Mouse (Mus musculus): ENCODE measurements around the gene Atg7. TPM values are rescaled to one million over a fixed set of nuclear protein-coding genes. Genes with fewer than 3 reads are reported as not detected.

Atg7 gene
- polyA plus RNA-seq, 1 experiment from 2014 or later: 76.8 TPM

DNA sequence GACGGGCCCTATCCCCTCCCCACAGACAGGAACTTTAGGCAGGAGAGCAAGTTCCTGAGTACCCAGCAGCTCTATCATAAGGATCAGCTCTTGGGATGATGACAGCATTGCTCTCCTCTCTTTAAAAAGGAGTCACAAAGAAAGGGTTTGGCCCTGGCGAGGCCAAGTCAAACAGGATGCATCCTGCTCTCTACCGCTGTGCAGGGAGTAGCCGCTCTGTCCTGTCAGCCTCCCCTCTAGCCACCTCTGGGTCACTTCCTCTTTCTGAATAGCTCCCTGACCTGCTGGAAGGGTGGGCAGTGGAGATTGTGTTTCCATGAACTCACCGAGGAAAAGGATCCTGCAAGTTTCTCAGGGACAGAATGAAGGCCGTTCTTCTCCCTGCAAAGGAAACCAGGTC lies 175.6 kb downstream of the Atg7 start:
- no peak overlapping the region for H3K27ac ChIP-seq
- peaks cover 6% of the 10 kb centered on the region; the same call in 1 of the 2 replicates for H3K36me3 ChIP-seq (ENCODE audit: inconsistent target)
- H3K4me3 ChIP-seq (ENCODE audit: inconsistent target): no peak overlapping the region
- 42% methylated on average over 6 of the region's 6 CpGs for WGBS (ENCODE audit: missing documents)
- H3K79me2 ChIP-seq (ENCODE audit: inconsistent target): no peaks in the 10 kb centered on the region

DNA sequence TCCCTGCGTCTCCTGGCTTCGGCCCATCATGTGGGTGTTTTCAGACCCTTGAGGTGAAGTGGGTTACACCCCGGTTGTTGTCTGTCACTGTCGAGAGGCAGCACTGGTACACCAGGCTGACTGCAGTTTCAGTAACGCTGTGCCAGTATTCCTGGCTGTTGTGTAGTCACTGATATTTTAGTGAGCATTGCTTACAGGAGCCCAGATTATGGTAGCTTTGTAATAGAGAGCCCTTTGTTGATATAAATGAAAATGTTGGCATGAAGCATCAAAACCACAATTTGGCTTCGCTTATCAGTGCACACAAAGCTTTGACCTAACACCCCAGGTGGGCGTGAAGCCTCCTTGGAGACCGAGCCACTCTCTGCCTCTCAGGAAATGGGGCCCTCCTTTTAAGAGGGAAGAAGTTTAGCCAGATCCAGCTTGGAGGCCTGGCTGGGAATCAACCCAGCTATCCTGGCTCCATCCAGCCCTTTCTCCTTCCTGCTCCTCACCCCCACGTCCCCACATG lies 177.1 kb downstream of the Atg7 start:
- H3K79me2 ChIP-seq (ENCODE audit: inconsistent target): no peaks in the 10 kb centered on the region
- peaks cover 6% of the 10 kb centered on the region; the same call in 1 of the 2 replicates for H3K36me3 ChIP-seq (ENCODE audit: inconsistent target)
- no peak overlapping the region for H3K4me3 ChIP-seq (ENCODE audit: inconsistent target)
- no peak overlapping the region for H3K27ac ChIP-seq
- 71% methylated on average over 9 of the region's 9 CpGs for WGBS (ENCODE audit: missing documents)

DNA sequence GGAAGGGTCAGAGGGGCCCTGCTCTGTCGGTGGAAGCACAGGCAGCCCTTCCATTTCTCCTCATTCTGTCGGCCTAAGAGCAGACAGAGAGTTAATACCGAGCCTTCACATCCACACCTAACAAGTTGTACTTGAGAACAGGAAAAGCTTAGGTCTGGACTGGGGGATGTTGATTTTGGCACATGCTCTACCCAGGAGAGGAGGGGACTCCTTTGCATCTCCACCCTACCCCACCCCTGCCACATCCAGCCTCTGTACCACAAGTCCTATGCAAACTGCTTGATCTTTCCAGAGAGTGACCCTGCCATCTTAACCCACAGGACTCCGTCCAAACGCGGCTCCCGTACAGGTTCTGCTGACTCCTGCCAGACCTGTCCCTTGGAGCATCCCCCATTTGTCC lies 178.7 kb downstream of the Atg7 start:
- no peaks in the 10 kb centered on the region for H3K79me2 ChIP-seq (ENCODE audit: inconsistent target)
- WGBS (ENCODE audit: missing documents): 97% methylated on average over 7 of the region's 7 CpGs
- no peak overlapping the region for H3K4me3 ChIP-seq (ENCODE audit: inconsistent target)
- no peak overlapping the region for H3K27ac ChIP-seq
- peaks cover 6% of the 10 kb centered on the region; the same call in 1 of the 2 replicates for H3K36me3 ChIP-seq (ENCODE audit: inconsistent target)

DNA sequence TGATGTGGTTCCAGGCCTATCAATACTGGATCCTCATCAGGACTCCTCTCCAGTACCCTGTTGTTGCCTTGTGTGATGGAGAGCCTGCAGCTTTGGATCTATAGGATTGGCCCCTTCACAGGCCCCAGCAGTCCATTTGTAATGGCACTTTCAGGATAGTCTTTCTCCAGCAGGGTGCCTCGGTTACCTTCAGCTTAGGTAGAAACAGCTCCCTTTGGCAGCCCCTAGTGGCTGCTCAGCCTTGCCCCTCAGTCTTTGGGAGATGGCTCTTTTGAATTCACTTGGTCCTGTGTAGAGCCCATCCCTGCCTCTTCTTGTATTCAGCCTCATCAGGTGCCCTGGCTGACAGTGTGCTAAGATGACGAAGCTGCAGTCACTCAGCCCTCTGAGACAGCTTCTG lies 184.0 kb downstream of the Atg7 start:
- H3K4me3 ChIP-seq (ENCODE audit: inconsistent target): no peak overlapping the region
- WGBS (ENCODE audit: missing documents): 91% methylated on average over 2 of the region's 2 CpGs

DNA sequence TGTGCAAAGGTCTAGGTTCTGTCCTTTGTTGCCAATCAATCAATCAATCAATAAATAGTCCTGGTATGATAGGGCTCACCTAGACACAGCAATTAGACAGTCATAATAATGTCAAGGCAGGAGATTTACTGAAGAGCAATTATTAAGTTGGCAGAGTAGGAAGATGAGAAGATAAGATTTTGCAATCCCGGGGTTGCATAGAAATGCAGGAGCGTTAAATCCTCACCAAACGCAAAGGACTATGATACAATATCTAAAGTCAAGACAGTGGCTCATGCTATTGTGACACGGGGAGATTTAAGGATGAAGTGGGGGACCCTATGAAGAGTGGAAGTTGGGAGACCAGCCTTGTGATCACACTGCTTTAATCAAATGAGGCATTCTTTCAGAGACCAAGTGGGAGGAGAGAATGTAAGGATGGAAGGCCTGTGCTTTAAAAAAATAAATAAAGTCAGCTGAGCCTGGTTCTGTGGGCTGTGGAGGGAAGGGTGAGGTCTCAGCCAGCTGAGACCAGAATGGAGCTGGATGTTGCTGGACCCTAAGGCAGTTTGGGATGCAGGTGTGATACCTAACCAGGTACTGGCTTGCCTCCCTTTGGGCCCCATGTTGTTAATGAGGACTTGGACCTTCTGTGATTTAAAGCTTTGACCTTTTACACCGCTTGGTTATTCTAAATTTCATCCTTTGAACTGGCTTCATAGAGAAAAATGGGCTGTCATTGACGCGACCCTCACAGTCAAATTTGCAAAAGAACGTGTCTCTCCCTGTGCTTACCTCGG lies 187.0 kb downstream of the Atg7 start:
- no peaks in the 10 kb centered on the region for H3K36me3 ChIP-seq (ENCODE audit: inconsistent target)
- no peak overlapping the region for H3K27ac ChIP-seq
- no peaks in the 10 kb centered on the region for H3K79me2 ChIP-seq (ENCODE audit: inconsistent target)
- 87% methylated on average over 9 of the region's 9 CpGs for WGBS (ENCODE audit: missing documents)
- H3K4me3 ChIP-seq (ENCODE audit: inconsistent target): no peak overlapping the region

More for the DNA sequence above, 184.0 kb downstream of the Atg7 start:
- peaks cover 4% of the 10 kb centered on the region; the same call in 1 of the 2 replicates for H3K36me3 ChIP-seq (ENCODE audit: inconsistent target)
- H3K79me2 ChIP-seq (ENCODE audit: inconsistent target): no peaks in the 10 kb centered on the region
- H3K27ac ChIP-seq: no peak overlapping the region

DNA sequence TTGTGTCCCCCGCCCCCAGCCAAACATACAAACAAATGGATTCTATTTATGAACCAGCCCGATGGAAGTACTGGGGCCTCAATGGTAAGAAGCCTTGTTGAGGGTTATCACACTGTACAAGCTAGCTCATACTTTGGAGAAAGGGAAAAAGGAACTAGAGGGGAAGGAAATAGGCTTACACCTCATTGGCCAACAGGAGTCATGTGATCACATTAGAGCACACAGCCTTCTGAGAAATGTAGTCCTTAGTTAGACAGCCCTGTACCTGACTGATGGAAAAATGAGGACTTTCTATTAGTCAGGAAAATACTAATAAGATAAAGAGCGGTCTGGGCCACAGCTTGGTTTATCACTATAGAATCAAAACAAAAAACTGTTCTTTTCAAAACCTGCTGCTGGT lies 188.9 kb downstream of the Atg7 start:
- WGBS (ENCODE audit: missing documents): 55% methylated on average over 3 of the region's 3 CpGs
- no peaks in the 10 kb centered on the region for H3K79me2 ChIP-seq (ENCODE audit: inconsistent target)
- no peak overlapping the region for H3K4me3 ChIP-seq (ENCODE audit: inconsistent target)
- H3K27ac ChIP-seq: no peak overlapping the region
- H3K36me3 ChIP-seq (ENCODE audit: inconsistent target): no peaks in the 10 kb centered on the region

DNA sequence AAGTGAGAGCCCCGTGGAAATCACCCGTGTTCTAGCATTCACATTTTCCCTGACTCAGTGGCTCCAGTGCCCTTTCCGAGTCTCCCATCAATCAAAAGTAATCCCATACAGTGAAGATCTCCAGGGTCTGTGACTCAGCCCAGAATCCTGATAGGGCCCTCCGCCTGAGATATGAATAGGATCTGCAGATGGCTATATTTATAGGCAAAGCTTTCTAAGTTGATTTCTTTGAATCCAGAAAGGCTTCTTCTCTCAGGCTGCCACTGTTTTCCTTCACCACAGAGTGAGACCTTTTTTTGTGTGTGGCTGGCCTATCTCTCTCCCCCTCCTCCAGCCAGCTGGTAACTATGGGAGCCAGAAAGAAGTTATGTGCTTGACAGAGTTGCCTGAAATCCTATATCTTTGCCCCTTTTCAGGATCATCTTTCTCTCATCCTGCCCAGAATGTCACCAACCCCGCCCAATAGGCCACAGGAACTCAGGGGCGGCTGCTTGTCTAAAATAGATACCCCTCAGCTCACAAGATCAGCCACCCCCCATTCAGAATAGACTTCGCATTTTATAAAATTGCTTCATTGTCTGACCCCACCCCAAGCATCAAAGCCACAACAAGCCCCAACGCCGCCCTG lies 190.3 kb downstream of the Atg7 start:
- Histone ChIP-seq H3K36me3 (ENCODE audit: inconsistent target) (no peaks in the 10 kb centered on the region), H3K27ac (no peak overlapping the region), H3K79me2 (ENCODE audit: inconsistent target) (no peaks in the 10 kb centered on the region), H3K4me3 (ENCODE audit: inconsistent target) (no peak overlapping the region)
- 93% methylated on average over 9 of the region's 9 CpGs for WGBS (ENCODE audit: missing documents)

DNA sequence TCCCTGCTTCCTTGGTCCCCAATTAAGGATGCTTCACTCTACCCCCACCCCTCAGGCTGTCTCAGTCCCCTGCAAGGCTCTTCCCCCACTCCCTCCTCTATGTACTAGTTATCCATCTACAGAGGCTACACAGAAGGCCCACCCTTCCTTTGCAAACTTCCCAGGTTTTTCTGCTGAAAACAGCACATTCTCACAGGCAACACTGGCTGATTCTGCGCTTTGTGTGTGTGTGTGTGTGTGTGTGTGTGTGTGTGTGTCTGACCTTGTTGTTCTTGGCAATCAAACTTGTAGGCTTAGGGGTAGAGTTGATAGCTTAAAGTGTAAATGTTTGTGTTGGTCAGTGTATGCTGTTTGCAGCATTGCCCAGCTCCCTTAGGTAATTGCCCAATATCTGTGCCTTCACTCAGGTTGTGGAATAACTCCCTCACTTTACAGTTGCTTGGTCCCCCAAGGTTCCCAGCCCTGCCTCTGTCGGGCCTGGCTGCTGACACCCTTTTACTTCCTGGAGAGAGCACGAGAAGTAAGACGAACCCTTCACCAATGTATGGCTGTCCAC lies 191.0 kb downstream of the Atg7 start:
- WGBS (ENCODE audit: missing documents): 85% methylated on average over 4 of the region's 4 CpGs
- no peak overlapping the region for H3K27ac ChIP-seq
- no peaks in the 10 kb centered on the region for H3K36me3 ChIP-seq (ENCODE audit: inconsistent target)
- no peak overlapping the region for H3K4me3 ChIP-seq (ENCODE audit: inconsistent target)
- H3K79me2 ChIP-seq (ENCODE audit: inconsistent target): no peaks in the 10 kb centered on the region

DNA sequence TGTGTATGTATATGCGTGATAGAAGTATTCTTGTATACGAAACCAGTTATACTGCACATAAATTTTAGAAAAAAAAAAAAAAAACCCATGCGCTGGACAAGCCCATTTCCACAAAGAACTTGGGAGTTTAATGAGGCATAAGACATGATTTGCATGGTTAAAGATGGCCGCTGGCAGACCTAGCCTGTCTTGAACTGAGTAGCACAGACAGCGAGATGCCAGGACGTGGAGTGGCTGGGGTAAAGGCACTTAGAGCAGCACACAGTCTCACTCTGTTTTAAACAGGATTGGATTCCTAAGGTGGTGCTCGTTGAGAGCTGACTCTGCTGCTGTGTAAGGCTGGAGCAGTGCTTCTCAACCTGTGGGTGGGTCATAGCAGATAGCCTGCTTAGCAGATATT lies 192.4 kb downstream of the Atg7 start:
- no peaks in the 10 kb centered on the region for H3K36me3 ChIP-seq (ENCODE audit: inconsistent target)
- H3K4me3 ChIP-seq (ENCODE audit: inconsistent target): no peak overlapping the region
- 96% methylated on average over 7 of the region's 7 CpGs for WGBS (ENCODE audit: missing documents)
- H3K79me2 ChIP-seq (ENCODE audit: inconsistent target): no peaks in the 10 kb centered on the region
- H3K27ac ChIP-seq: no peak overlapping the region

DNA sequence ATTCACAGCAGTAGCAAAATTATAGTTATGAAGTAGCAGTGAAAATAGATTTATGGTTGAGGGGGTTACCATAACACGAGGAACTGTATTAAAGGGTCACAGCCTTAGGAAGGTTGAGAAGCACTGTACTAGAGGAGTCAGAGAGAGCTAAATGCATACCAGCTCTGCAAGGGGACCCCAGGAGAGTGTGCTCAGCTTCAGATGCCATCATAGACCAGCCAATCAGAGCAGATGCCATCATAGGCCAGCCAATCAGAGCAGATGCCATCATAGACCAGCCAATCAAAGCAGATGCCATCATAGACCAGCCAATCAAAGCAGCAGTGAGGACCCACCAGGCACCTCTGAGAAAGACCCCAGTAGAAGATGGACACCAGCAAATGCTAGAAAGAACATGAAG lies 192.9 kb downstream of the Atg7 start:
- Histone ChIP-seq H3K79me2 (ENCODE audit: inconsistent target) (no peaks in the 10 kb centered on the region), H3K27ac (no peak overlapping the region), H3K36me3 (ENCODE audit: inconsistent target) (no peaks in the 10 kb centered on the region), H3K4me3 (ENCODE audit: inconsistent target) (no peak overlapping the region)
- 91% methylated on average over 1 of the region's 1 CpGs for WGBS (ENCODE audit: missing documents)

DNA sequence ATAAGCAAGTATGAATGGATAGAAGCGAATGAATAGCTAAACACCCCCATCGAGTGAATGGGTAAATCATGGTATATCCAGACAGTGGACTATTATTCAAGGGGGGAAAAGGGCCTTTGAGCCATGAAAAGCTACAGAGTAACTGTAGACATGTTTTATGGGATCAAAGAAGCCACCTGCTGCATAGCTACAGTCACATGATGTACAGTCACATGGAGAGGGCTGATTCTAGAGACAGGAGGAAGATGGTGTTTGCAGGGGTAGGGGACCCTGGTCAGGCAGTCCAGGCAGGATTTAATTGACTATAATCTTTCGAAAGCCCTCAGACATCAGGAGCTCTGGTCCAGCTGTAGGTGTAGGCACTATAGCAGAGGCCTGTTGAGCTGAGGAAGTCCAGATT lies 193.5 kb downstream of the Atg7 start:
- H3K36me3 ChIP-seq (ENCODE audit: inconsistent target): no peaks in the 10 kb centered on the region
- 95% methylated on average over 3 of the region's 3 CpGs for WGBS (ENCODE audit: missing documents)
- H3K27ac ChIP-seq: no peak overlapping the region
- no peak overlapping the region for H3K4me3 ChIP-seq (ENCODE audit: inconsistent target)
- H3K79me2 ChIP-seq (ENCODE audit: inconsistent target): no peaks in the 10 kb centered on the region

DNA sequence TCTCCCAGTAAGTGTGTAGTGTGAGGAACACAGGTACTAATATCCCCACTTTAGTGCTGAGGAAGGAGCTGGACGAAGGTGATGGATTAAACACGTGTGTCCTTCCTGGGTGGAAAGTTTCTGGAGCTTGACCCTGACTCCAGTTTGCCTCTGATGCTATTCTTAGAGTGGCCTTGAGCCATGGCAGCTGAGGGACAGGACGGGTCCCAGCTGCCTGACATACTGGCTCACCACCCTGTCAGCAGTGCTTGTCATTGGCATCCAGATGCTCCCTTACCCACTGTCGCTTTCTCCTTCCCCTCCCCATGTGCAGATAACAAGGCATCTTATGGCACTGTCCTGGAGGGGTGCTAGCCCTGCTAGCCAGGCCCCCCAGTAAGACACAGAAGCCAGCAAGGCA lies 196.0 kb downstream of the Atg7 start:
- 100% methylated on average over 4 of the region's 4 CpGs for WGBS (ENCODE audit: missing documents)
- no peak overlapping the region for H3K4me3 ChIP-seq (ENCODE audit: inconsistent target)
- H3K79me2 ChIP-seq (ENCODE audit: inconsistent target): no peaks in the 10 kb centered on the region
- no peaks in the 10 kb centered on the region for H3K36me3 ChIP-seq (ENCODE audit: inconsistent target)
- no peak overlapping the region for H3K27ac ChIP-seq

DNA sequence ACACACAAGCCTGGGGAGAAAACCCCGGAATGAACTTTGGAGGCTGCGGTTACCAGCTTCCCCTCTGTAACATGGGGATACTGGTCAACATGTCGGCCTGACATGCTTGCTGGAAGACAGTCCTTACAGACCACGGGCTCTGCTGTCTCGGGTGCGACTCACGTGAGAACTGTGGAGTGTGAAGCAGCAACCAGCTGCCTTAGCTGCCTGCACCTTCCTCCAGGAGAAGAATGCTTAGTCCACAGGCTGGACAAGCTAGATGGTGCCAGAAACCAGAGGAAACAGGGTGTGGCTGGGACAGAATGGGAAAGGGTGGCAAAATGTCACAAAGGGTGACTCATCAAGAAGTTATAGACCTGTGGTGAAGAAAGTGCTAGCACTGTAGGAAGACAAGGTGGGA lies 197.1 kb downstream of the Atg7 start:
- no peak overlapping the region for H3K27ac ChIP-seq
- no peaks in the 10 kb centered on the region for H3K79me2 ChIP-seq (ENCODE audit: inconsistent target)
- no peaks in the 10 kb centered on the region for H3K36me3 ChIP-seq (ENCODE audit: inconsistent target)
- WGBS (ENCODE audit: missing documents): 32% methylated on average over 7 of the region's 7 CpGs
- no peak overlapping the region for H3K4me3 ChIP-seq (ENCODE audit: inconsistent target)

DNA sequence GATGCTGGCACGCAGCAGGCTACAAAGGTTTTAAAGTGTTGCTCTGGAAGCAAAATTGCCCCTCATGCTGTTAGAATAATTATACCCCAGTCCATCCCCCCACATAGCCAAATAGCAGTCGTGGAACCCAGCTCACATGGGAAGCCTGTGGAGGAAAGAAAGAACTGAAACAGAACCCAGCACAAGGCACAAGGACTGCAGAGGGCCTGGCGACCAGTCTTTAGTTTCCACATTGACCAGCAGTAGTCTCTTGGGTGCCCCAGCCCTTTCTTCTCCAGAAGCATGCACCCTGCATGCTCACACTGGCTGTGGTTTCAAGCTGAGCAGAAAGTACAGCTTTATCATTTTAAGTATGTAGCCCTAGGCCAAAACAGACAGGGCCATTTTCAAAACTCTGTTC lies 199.2 kb downstream of the Atg7 start:
- Histone ChIP-seq H3K4me3 (ENCODE audit: inconsistent target) (no peak overlapping the region), H3K27ac (no peak overlapping the region), H3K36me3 (ENCODE audit: inconsistent target) (no peaks in the 10 kb centered on the region), H3K79me2 (ENCODE audit: inconsistent target) (no peaks in the 10 kb centered on the region)
- whole genome bisulfite sequencing (ENCODE audit: missing documents): 52% methylated on average over 3 of the region's 3 CpGs

DNA sequence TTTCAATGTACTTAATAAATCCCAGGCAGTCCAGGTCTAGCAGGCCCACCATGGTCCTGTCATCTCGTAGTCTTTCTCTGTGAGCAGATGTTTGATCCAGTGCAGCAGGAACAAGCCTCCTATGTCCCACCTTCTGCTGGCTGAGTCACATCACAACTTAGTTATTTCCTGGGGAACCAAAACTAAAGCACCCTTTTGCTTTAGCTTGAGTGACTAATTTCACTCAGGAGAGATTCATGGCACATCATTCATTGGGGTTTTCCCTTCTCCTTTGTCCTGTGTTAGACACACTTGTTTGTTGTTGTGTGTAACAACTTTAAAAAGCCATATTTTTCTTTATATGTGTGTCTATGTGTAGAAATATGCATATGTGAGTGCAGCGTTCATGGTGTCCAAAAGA lies 200.0 kb downstream of the Atg7 start:
- 69% methylated on average over 2 of the region's 2 CpGs for WGBS (ENCODE audit: missing documents)
- H3K4me3 ChIP-seq (ENCODE audit: inconsistent target): no peak overlapping the region
- H3K36me3 ChIP-seq (ENCODE audit: inconsistent target): no peaks in the 10 kb centered on the region
- no peak overlapping the region for H3K27ac ChIP-seq
- no peaks in the 10 kb centered on the region for H3K79me2 ChIP-seq (ENCODE audit: inconsistent target)

Measured in macrophage (primary cell).